Mouse (Mus musculus): Measurements from ENCODE around the gene Kti12. TPM values are rescaled to one million over a fixed set of nuclear protein-coding genes. Genes with fewer than 3 reads are reported as not detected.
A peak's percentile ranks its signal among the peaks of the same experiment; 100 is the strongest.

The Kti12 gene
- polyA plus RNA-seq, 1 experiment from 2014 or later: 55.5 TPM

GRCm38 (mm10) chr4:108830698-108831097, 16.9 kb upstream of the Kti12 start:
- no peaks in the 10 kb centered on the region for H3K9me3 ChIP-seq (replicated peaks; ENCODE audit: control insufficient read depth, low read length)
- WGBS: 83% methylated on average over 1 of the region's 1 CpGs

GRCm38 (mm10) chr4:108832916-108833827, 14.4 kb upstream of the Kti12 start, which contains the start of gene Btf3l4:
TSS of gene Btf3l4 (minus strand) at chr4:108833614.
- Histone ChIP-seq H3K36me3 (replicated peaks; ENCODE audit: control insufficient read depth, insufficient read depth, low read depth, low read length) (no peaks in the 10 kb centered on the region; the same call in 1 of the 2 replicates), H3K27ac (replicated peaks; ENCODE audit: low read depth, low read length) (peak within 1 kb of the TSS; percentile 98), H3K4me1 (ENCODE audit: control insufficient read depth, insufficient read depth, low read length) (no peaks in the 10 kb centered on the region), H3K9me3 (replicated peaks; ENCODE audit: control insufficient read depth, low read length) (no peaks in the 10 kb centered on the region), H3K9ac (replicated peaks; ENCODE audit: low read length) (peak within 1 kb of the TSS; percentile 99), H3K4me2 (ENCODE audit: low read depth, low read length) (peak within 1 kb of the TSS; percentile 57), H3K27me3 (ENCODE audit: control insufficient read depth, insufficient read depth, low read length) (no peaks in the 10 kb centered on the region), H3K4me3 (ENCODE audit: low read depth, low read length) (peak within 1 kb of the TSS; percentile 97)
- DNase-seq (ENCODE audit: low spot score): peak; percentile 98
- WGBS: under 1% methylated on average over 59 of the region's 73 CpGs
- peak; percentile 94 for ATAC-seq (replicated peaks; ENCODE audit: insufficient number of reproducible peaks, low FRiP score, low TSS enrichment, low read depth)

More at GRCm38 (mm10) chr4:108830698-108831097, 16.9 kb upstream of the Kti12 start:
- no peak overlapping the region for H3K9ac ChIP-seq (replicated peaks; ENCODE audit: low read length)
- ATAC-seq (replicated peaks; ENCODE audit: insufficient number of reproducible peaks, low FRiP score, low TSS enrichment, low read depth) (no peak), DNase-seq (ENCODE audit: low spot score) (no peak)
- H3K27me3 ChIP-seq (ENCODE audit: control insufficient read depth, insufficient read depth, low read length): no peaks in the 10 kb centered on the region
- no peaks in the 10 kb centered on the region for H3K4me1 ChIP-seq (ENCODE audit: control insufficient read depth, insufficient read depth, low read length)
- H3K4me3 ChIP-seq (ENCODE audit: low read depth, low read length): no peak overlapping the region
- no peak overlapping the region for H3K4me2 ChIP-seq (ENCODE audit: low read depth, low read length)
- H3K36me3 ChIP-seq (replicated peaks; ENCODE audit: control insufficient read depth, insufficient read depth, low read depth, low read length): no peaks in the 10 kb centered on the region; the same call in 1 of the 2 replicates
- no peak overlapping the region for H3K27ac ChIP-seq (replicated peaks; ENCODE audit: low read depth, low read length)

- peak overlapping the region; percentile 57 for H3K4me2 ChIP-seq (ENCODE audit: low read depth, low read length)
- peak overlapping the region; percentile 97 for H3K4me3 ChIP-seq (ENCODE audit: low read depth, low read length)
- no peaks in the 10 kb centered on the region for H3K27me3 ChIP-seq (ENCODE audit: control insufficient read depth, insufficient read depth, low read length)
- H3K9ac ChIP-seq (replicated peaks; ENCODE audit: low read length): peak overlapping the region; percentile 99
- 0% methylated on average over 6 of the region's 6 CpGs for WGBS
- no peak for ATAC-seq (replicated peaks; ENCODE audit: insufficient number of reproducible peaks, low FRiP score, low TSS enrichment, low read depth)
- H3K4me1 ChIP-seq (ENCODE audit: control insufficient read depth, insufficient read depth, low read length): no peaks in the 10 kb centered on the region
- H3K27ac ChIP-seq (replicated peaks; ENCODE audit: low read depth, low read length): peak overlapping the region; percentile 98
- no peaks in the 10 kb centered on the region for H3K9me3 ChIP-seq (replicated peaks; ENCODE audit: control insufficient read depth, low read length)
- no peak for DNase-seq (ENCODE audit: low spot score)
- H3K36me3 ChIP-seq (replicated peaks; ENCODE audit: control insufficient read depth, insufficient read depth, low read depth, low read length): no peaks in the 10 kb centered on the region; the same call in 1 of the 2 replicates
Observed at GRCm38 (mm10) chr4:108833828-108834114, 13.8 kb upstream of the Kti12 start.

GRCm38 (mm10) chr4:108834115-108834970, 13.2 kb upstream of the Kti12 start, which contains the start of gene Txndc12:
TSS of gene Txndc12 (plus strand) at chr4:108834601.
- peak within 1 kb of the TSS; percentile 99 for H3K9ac ChIP-seq (replicated peaks; ENCODE audit: low read length)
- peak; percentile 94 for DNase-seq (ENCODE audit: low spot score)
- WGBS: under 1% methylated on average over 34 of the region's 34 CpGs
- H3K4me1 ChIP-seq (ENCODE audit: control insufficient read depth, insufficient read depth, low read length): no peaks in the 10 kb centered on the region
- H3K4me3 ChIP-seq (ENCODE audit: low read depth, low read length): peak within 1 kb of the TSS; percentile 97
- H3K9me3 ChIP-seq (replicated peaks; ENCODE audit: control insufficient read depth, low read length): no peaks in the 10 kb centered on the region
- peak; percentile 76 for ATAC-seq (replicated peaks; ENCODE audit: insufficient number of reproducible peaks, low FRiP score, low TSS enrichment, low read depth)
- peak within 1 kb of the TSS; percentile 66 for H3K4me2 ChIP-seq (ENCODE audit: low read depth, low read length)
- H3K27ac ChIP-seq (replicated peaks; ENCODE audit: low read depth, low read length): peak within 1 kb of the TSS; percentile 98
- no peaks in the 10 kb centered on the region for H3K36me3 ChIP-seq (replicated peaks; ENCODE audit: control insufficient read depth, insufficient read depth, low read depth, low read length)
- H3K27me3 ChIP-seq (ENCODE audit: control insufficient read depth, insufficient read depth, low read length): no peaks in the 10 kb centered on the region

- H3K27me3 ChIP-seq (ENCODE audit: control insufficient read depth, insufficient read depth, low read length): no peaks in the 10 kb centered on the region
- ATAC-seq (replicated peaks; ENCODE audit: insufficient number of reproducible peaks, low FRiP score, low TSS enrichment, low read depth) (no peak), DNase-seq (ENCODE audit: low spot score) (peak; percentile 15)
- H3K9me3 ChIP-seq (replicated peaks; ENCODE audit: control insufficient read depth, low read length): no peaks in the 10 kb centered on the region
- no peaks in the 10 kb centered on the region for H3K4me1 ChIP-seq (ENCODE audit: control insufficient read depth, insufficient read depth, low read length)
- no peaks in the 10 kb centered on the region for H3K36me3 ChIP-seq (replicated peaks; ENCODE audit: control insufficient read depth, insufficient read depth, low read depth, low read length)
- peak overlapping the region; percentile 98 for H3K27ac ChIP-seq (replicated peaks; ENCODE audit: low read depth, low read length)
- H3K9ac ChIP-seq (replicated peaks; ENCODE audit: low read length): peak overlapping the region; percentile 81
- WGBS: 0% methylated on average over 15 of the region's 15 CpGs
- peak overlapping the region; percentile 66 for H3K4me2 ChIP-seq (ENCODE audit: low read depth, low read length)
- H3K4me3 ChIP-seq (ENCODE audit: low read depth, low read length): peak overlapping the region; percentile 97
Observed at GRCm38 (mm10) chr4:108834971-108835311, 12.6 kb upstream of the Kti12 start.

GRCm38 (mm10) chr4:108835496-108835895, 12.1 kb upstream of the Kti12 start:
- no peaks in the 10 kb centered on the region for H3K36me3 ChIP-seq (replicated peaks; ENCODE audit: control insufficient read depth, insufficient read depth, low read depth, low read length)
- H3K4me2 ChIP-seq (ENCODE audit: low read depth, low read length): peak overlapping the region; percentile 66
- ATAC-seq (replicated peaks; ENCODE audit: insufficient number of reproducible peaks, low FRiP score, low TSS enrichment, low read depth) (no peak), DNase-seq (ENCODE audit: low spot score) (no peak)
- 69% methylated on average over 3 of the region's 3 CpGs for WGBS
- peak overlapping the region; percentile 81 for H3K9ac ChIP-seq (replicated peaks; ENCODE audit: low read length)
- peak overlapping the region; percentile 97 for H3K4me3 ChIP-seq (ENCODE audit: low read depth, low read length)
- H3K27ac ChIP-seq (replicated peaks; ENCODE audit: low read depth, low read length): no peak overlapping the region
- no peaks in the 10 kb centered on the region for H3K4me1 ChIP-seq (ENCODE audit: control insufficient read depth, insufficient read depth, low read length)
- H3K9me3 ChIP-seq (replicated peaks; ENCODE audit: control insufficient read depth, low read length): no peaks in the 10 kb centered on the region
- H3K27me3 ChIP-seq (ENCODE audit: control insufficient read depth, insufficient read depth, low read length): no peaks in the 10 kb centered on the region

- no peak for DNase-seq (ENCODE audit: low spot score)
- Histone ChIP-seq H3K9me3 (replicated peaks; ENCODE audit: control insufficient read depth, low read length) (no peaks in the 10 kb centered on the region), H3K36me3 (replicated peaks; ENCODE audit: control insufficient read depth, insufficient read depth, low read depth, low read length) (no peaks in the 10 kb centered on the region), H3K4me1 (ENCODE audit: control insufficient read depth, insufficient read depth, low read length) (no peaks in the 10 kb centered on the region), H3K27ac (replicated peaks; ENCODE audit: low read depth, low read length) (no peak overlapping the region), H3K9ac (replicated peaks; ENCODE audit: low read length) (no peak overlapping the region), H3K4me3 (ENCODE audit: low read depth, low read length) (no peak overlapping the region), H3K4me2 (ENCODE audit: low read depth, low read length) (no peak overlapping the region), H3K27me3 (ENCODE audit: control insufficient read depth, insufficient read depth, low read length) (no peaks in the 10 kb centered on the region)
- WGBS: 85% methylated on average over 4 of the region's 4 CpGs
- ATAC-seq (replicated peaks; ENCODE audit: insufficient number of reproducible peaks, low FRiP score, low TSS enrichment, low read depth): no peak
Observed at GRCm38 (mm10) chr4:108838031-108838430, 9.6 kb upstream of the Kti12 start.
